Mouse (Mus musculus) kidney, adult 11 months (tissue): ENCODE results near the gene Otud7b.
A peak's percentile ranks its signal among the peaks of the same experiment; 100 is the strongest.
"Not testable (repeated sequence)": the region's sequence is repeated elsewhere in the genome, so short reads cannot be mapped to it uniquely, and the experiment has no call there.

ENCODE experiments used
- DNase-seq: peaks from one replicate; pipeline ENCODE4 v3.0.0; 2022

Otud7b gene

DNA sequence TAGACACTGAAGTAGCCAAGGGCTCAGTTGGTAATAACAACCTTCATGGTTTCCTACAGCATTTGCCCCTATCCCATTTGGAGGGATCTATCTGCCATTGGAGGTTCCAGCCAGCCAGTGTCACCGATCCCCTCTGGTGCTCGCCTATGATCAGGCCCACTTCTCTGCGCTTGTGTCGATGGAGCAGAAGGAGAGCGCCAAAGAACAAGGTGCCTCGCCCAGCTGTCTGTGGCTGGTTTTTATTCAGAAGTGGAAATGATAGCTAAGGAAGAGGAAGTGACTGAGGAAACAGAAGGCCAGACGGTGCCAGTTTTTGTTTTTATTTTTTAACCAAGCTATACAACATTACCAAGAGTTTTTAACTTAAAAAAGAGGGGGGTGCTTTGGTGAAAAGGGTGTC is 47.5 kb downstream of the Otud7b start:
- no peak for DNase-seq

DNA sequence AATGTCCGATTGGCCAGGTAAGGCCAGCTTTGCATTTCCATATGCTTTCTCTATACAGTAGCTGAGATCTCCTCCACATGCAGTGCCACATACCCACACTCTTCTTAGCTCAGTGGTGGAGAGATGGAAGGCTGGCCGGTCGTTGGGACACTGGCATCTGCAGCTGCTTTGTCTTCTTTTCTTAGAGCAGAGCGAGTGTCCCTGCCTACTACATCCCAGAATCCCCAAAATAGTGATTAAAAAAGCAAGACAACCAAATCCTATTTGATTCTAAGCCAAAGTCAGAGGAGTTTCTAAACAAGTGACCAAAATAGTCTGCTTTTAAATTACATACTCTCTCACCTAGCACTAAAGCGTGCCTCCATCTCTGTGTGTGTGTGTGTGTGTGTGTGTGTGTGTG is 48.3 kb downstream of the Otud7b start:
- DNase-seq: no peak

DNA sequence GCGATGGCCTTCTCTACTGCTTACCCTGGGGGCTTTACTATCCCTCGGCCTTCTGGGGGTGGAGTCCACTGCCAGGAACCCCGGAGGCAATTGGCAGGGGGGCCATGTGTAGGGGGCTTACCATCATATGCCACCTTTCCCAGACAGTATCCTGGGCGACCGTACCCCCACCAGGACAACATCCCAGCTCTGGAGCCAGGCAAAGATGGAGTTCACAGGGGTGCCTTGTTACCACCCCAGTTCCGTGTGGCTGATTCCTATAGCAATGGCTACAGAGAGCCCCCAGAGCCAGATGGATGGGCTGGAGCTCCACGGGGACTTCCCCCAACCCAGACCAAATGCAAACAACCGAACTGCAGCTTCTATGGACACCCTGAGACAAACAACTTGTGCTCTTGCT is 51.2 kb downstream of the Otud7b start:
- no peak for DNase-seq

DNA sequence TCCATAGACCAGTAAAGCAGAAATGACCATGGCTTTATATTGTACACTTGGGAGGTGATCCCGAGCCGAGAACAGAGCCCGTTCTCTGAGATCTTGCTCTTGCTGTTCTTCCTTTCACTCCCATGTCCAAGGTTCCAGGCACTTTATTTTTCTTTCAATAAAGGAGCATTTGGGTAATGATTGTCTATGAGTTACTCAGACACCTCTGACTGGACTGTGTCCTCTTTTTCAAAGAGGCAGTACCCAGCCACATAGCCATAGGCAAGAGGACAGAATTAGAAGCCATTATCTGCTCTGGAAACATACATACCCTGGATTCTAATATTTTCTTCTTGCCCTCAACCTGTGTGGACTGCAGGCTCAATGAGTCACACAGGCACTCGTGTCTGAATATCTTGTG is 55.5 kb downstream of the Otud7b start:
- no peak for DNase-seq

DNA sequence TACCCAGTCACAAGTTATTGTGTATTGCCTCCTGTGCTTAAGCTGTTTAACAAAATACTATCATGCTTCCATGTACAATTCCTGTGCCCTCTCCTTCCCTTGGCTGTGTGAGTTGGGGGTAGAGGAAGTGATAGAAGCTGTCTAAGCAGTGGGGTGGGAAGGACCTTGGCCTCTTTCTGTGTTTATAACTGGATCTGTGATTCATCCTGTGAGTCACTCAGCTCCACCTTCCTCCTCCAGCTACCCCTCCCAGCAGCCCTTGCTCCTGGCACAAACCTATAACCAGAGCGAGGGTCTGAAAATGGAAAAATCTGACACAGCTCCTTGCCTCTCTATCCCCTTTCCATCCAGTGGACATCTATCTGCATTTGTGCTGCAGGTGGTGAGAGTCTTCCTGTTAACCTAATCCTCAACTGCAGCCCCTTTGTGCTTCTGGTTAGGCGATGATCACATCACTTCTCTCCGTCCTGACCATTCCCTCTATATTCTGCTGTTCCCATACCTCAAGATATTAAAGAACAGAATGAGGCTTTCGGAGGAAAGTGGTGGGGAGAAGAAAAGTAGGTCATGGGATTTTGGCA is 56.0 kb downstream of the Otud7b start:
- DNase-seq: peak; percentile 77

DNA sequence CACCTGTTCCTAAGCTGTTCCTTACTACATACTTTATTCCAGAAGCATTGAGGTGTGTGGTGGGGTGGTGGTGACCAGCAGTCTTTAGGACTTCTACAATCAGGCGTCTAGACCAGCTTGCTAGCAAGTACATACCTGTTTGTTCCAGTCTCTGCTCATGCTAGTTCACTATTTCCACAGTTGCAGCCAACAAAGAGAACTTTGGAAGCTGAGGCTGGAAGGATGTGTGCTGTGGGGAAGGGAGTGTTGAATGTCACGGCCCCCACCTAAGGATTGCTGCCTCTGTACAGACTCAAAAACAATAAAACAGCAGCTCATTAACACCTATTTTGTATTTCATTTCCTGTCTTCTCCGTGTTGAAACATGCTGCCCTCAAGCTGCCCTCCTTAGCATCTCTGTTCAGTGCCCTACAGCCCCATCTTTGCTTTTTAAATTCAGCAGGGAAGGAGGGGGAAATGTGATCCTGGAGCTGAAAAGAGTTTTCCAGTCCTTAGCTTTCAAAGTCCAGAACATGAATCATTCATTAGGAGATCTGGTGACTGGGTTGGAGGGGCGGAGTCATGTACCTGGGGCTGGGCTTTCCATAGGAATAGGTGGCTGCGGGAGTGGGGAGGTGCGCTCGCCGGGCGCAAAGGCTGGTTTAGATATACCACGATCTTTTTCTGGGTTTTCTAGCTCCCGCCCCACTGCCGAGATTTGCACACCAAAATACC is 56.6 kb downstream of the Otud7b start:
- peak; percentile 92 for DNase-seq

DNA sequence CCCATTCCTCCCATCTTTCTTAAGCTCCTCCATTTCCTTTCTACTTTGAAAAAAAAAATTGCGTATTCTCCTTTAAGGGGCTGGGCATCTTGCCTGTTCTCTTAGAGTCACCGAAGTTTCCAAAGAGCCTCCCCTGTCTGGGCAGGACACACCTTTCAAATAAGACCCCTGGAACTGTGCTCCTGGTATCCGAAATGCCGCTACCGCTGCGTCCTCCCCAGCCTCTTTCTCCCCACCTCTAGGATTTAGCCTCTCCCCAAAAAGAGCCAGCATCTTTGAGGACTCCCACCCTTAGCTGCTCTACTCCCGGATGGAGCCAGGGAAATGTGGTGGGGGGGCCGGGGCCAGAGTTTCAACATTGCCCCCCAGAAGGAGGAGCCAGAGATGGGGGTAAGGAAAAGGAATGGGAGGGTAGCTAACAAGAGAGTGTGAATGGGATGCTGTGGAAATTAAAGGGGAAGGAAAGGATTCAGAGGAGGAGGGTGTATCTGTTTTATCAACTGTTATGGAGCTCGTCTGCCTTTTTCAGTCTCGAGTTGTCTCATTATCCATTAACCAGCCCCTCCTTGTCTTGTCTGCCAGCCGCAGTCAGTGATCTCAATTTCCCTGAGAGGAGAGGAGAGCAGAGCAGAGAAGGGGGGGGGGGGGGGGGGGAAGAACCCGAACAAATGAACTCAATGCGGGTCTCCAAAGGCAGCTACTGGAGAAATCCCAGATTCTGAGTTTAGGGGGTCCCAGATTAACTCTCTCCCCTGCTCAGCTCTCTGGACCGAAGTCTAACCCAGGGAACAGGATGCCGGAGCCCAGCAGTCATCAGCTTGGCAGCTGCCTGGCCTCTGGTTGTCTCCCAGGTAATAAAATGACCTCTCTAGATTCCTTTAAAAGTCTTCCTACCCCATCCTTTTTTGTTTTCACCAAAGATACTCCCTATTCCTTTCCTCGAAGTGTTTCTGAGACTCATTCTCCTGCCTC is 57.8 kb downstream of the Otud7b start, which contains the start of gene Mtmr11:
TSS of gene Mtmr11 (plus strand) at position 136 of the 972 bp plus-strand sequence.
- DNase-seq: peak; percentile 63

DNA sequence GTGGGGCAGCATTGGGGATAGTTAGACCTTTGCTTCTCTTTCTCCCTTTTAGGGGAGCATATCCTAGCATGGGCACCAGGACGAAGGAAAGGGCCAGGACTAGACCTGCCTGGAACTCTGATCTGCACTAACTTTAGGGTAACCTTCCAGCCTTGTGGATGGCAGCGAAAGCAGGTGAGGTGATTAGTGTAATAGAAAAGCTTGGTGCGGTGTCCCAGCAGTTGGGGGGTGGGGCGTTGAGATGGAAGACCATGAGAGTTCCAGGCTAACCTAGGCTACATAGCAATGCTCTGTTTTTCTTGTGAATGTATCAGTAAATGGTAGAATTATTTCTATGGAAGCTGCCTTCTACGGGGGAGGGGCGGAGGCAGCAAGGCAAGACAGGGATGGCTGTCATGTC is 58.7 kb downstream of the Otud7b start:
- DNase-seq: no peak

DNA sequence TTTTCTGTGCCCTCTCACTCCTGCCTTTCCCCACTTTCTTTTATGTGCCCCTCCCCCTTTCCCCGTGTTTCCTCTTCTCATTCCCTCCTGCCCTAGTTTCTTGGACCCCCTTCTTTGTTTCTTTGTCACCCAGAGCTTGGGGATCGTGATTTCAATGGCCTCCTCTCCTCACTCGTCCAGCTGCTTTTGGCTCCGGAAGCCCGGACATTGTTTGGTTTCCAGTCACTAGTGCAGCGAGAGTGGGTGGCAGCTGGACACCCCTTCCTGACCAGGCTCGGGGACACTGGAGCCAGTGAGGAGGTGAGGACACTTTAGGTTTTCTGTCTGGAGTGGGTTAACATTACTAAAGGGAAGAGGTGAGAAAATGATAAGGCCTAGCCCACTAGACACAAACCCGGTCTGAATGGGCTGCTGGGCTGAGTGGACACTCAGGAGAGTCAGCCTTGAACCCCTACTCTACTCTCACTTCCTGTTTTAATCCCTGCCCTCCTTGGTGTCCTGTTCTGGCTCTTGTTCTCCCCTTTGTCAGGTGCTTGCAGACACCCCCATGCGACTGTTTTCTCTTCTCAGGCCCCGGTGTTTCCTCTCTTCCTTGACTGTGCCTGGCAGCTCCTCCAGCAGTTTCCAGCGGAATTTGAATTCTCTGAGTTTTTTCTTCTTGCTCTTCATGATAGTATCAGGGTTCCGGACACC is 64.3 kb downstream of the Otud7b start:
- DNase-seq: no peak

DNA sequence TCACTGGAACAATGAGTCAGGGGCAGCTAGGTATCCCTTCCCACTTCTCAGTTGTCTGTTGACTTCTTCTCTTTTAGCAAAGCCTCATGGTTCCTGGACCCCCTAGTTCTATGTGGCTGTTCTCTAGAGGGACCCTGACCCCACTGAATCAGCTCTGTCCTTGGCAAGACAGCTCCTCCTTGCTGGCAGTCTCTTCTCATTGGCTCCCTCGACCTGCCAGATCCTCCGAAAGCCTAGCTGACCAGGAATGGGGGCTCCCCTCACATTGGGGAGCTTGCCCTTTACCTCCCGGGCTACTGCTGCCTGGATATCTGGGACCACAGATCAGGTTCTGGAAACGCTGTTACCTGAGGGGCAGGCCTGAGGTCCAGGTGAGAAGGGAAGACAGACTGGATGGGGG is 65.9 kb downstream of the Otud7b start:
- DNase-seq: no peak

DNA sequence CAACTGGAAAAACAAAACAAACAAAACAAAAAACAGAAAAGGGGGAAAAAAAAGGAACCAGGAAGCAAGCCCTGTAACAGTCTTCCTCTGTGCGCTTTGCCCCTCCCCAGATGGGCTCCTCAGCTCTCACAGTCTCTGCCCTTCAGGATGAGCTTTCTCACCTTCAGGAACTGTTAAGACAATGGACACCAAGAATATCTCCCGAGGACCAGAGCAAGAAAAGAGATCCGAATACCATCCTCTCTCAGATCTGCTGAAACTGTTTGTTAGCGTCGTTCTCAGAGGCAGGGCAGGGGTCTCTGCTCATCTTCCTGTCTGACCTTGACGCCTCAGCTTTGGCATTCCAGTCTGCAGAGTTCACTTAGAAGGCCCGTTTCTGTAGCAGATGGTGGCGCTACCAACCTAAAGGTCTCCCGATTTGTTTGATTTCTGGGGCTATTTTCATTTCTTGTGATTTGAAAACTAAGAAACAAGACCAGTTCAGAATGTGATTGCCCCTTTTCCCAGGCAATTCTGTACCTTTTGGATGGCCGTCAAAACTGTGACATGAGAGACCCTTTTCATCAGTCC is 66.7 kb downstream of the Otud7b start:
- no peak for DNase-seq

DNA sequence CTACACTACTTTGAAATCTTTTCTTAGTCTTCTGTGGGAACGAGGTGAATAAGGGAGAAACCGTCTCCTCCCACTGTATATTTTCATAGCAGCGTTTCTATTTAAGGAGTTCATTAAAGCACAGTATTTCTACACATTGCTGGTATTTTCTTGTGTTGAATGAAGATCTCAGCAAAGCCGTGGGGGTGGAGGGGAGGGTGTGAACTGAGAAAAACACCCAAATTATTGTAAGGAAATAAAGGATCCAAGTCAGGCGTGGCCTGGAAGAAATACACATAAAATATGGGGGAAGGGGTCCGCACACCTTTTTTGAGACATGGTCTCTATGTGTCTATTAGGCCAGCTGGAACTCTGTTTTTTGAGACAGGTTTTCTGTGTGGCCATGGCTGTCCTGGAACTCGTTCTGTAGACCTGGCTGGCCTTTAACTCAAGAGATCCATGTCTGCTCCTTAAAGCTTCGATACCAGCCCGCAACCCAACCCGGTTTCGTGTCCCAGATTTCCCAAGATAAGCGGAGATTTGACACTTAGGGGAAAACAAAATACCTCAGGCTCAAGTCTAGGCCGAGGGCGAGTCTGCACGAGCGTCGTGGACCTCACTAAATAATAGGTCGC is 67.4 kb downstream of the Otud7b start:
- no peak for DNase-seq

DNA sequence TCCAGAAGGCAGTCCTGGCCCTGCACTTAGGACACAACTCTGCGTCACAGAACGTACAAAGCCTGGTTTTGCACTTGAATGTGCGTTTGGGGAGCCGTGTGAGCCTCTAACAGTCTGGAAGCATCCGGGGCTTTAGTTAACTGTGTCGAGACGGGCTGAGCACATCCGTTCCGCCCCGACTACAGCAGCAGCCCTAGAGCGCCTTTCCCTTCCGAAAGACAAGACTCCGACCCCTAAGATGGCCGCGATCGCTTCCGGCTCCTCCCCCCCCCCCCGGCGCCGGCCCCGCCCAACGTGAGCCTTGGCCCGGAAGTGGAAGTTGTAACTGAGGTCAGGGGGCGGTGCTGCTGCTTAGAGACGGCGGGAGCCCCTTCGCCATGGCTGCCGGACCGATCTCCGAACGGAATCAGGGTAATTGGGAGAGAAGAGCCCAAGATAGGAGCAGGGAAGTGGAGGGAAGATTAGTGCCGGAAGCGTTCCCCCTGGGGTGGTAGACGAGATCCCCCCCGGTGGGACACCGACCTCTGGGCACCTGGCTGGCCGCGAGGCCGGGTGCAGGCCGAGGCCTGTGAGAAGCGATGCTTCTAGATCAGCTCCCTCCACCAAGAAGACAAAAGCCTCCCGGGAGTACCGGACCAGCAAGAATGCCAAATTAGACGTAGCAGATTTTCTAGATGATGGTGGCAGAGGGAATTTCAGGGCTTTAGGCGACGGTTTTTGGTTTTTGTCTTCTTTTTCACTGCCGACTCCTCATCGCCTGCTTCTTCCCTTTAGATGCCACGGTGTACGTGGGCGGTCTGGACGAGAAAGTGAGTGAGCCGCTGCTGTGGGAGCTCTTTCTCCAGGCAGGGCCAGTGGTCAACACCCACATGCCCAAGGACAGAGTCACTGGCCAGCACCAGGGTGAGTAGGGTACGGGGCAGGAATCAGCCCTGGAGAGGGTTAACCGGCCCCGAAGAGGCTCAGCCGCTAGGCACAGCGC is 68.2 kb downstream of the Otud7b start, which contains the start of gene Sf3b4:
TSS of gene Sf3b4 (plus strand) at position 136 of the 982 bp plus-strand sequence.
- DNase-seq: peak; percentile 85

DNA sequence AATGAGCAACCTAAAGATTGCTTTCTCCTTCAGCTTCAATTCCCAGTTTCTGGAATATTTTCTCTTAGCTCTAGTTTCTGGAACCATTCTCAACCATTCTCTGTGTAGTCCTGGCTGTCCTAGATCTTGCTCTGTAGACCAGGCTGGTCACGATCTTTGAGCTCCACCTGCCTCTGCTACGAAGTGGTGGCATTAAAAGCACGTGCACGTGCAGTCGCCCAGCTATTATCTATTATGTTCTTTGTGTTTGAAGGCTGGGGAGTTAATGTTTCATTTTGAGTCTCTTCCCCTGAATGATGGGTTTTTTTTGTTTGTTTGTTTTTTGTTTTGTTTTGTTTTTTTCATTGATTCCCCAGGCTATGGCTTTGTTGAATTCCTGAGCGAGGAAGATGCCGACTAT is 68.9 kb downstream of the Otud7b start:
- no peak for DNase-seq

DNA sequence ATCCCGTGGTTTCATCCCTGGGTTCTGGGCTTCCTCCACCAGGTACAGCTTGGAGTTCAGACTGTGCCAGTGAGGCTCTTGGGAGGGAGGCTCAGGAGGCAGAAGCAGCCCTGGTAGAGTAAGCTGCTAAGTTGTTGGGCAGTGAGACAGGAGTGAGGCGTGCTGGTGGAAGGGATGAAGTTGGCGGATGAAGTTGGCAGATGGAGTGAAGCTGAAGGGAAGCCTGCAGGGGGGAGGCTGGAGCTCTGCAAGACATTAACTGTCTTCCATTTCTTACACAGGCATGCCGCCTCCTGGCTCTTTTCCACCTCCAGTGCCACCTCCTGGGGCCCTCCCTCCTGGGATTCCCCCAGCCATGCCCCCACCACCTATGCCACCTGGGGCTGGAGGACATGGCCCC is 69.7 kb downstream of the Otud7b start:
- DNase-seq: not testable (repeated sequence)

DNA sequence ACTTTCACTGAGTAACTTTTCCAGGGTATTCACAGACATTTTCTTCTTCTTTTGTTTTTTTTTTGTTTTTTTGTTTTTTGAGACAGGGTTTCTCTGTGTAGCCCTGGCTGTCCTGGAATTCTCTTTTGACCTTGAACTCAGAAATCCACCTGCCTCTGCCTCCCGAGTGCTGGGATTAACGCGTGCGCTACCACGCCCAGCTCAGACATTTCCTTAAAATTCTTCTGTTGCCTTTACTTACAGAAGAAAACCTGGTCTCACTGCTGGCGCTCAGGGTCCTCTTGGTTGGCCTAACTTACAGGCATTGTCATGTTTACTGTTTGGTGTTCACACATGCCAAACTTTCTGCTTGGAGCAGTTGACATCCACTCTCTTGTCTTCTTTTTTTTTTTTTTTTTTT is 70.9 kb downstream of the Otud7b start:
- DNase-seq: no peak

DNA sequence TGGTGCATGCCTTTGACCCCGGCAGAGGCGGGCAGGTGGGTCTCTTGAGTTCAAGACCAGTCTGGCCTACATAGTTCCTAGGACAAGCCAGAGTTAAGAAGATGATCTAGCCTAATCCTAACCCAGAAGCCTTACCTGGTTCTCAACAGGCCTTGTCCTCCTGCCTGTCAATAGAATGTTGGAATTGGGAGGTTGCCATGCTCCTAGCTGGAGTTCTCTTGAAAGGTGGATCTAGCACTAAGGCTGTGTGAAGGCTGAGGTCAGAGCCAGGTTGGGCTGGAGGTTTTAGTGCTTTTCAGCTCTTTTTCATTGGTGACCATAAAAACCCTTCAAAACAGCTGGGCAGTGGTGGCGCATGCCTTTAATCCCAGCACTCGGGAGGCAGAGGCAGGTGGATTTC is 74.1 kb downstream of the Otud7b start:
- no peak for DNase-seq

DNA sequence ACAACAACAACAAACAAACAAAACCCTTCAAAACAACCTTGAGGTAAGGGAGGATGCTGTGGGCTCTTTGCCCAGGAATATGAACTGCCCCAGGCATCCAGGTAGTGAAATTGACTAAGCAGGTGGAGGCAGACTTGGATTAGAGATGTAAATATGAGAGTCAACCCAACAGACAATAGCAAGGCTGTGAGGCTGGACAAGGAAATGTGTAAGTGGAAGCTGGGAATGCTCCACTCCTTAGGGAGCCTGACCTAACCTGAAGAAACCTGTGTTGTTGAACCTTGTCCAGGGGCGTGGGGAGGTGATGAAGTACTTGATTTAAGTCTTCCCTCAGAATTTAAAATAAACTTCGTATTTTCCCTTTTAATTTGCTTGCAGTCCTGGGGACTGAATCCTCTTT is 74.6 kb downstream of the Otud7b start:
- DNase-seq: no peak

DNA sequence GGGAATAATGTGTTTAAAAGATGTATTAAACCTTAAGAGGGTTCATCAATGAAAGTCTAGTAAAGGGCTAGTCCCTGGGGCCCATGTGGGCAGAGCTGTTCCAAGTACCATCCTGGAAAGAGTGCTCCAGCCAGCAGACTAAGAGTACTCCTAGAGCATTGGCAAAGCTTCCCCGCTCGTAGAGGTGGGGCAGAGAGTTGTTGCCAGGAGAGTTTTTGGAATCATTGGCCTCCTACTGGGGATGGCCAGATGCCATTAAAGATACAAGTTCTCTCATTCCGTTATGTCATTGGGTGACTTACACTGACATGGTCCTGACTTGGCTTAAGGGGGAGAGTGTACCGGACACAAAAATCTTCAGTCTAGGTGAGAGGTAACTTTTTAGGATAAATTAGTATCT is 75.2 kb downstream of the Otud7b start:
- no peak for DNase-seq

DNA sequence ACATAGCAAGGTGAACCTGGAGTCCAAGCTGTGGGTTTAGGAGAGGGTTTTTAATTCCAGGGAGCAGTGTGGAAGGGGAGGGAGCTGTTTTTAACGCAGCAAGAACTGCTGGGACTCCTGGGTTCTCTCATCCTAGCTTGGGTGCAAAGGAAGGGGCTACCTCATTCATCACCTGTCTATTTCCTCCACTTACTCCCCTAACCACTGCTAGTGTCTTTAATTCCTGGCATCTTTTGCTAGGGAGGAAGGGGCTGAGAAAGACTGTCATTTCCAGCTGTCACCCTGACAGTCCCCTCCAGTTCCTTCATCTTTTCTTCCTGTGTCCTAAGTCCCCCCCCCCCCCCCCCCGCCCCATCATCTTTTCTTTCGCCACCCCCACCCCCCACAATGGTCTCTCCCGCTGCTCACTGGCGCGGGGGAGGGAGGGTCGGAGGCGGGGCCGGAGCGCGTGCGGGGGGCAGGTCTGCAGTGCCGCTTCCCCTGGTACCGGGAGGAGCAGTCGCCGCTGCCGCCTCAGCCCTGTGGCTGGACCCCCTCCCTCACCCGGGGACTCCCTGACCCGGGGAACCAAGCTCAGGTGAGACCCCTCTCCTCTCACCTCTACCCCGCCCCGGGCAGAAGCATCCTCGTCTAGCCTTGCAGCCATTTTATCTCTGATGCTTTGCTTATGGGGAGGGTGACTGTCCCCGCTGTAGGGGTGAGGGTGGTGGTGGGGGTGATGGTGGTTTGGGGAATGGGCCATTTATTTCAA is 76.6 kb downstream of the Otud7b start, which contains the start of gene Sv2a:
TSS of gene Sv2a (plus strand) at position 425 of the 751 bp plus-strand sequence.
- no peak for DNase-seq
